In the genomic region with DNA sequence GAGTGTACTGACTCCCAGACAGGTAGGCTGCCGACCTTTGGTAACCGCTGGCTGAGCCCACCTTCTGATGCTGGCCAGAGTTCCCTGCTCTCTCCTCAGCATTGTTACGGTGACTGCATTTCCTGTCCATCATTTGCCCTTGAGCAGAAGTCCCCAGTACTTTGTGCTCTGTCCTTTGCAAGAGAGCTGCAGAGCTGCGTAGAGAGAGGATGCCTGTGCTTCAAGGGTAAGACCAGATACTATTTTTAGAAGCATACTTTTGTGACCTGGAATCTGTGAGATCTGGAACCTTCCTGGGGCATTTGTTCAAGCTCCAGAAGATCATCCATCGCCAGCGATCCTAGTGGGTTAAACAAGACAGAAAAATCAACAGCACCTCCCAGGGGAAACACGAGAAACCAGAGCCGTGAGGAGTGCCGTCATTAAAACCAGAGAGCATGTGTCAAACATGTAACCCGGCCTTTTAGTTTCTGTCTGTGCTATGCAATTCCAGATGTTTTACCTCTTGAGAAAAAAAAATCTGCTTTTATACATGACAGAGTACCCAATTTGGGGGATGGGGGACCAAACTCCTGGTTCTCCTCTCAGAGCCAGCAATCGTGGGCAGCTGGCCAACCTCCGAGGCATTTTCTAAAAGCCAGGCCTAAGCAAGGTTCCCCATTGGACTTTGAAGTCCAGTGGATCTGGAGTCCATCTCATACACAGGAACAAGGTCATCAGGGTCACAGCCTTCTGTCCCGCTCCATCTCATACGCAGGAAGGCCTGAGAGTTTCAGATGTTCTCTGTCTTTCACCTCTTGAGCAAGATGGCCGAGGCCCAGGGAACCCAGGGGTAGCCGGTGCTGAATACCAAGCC, we compare ENCODE assay signal across 12 mouse cellular contexts.
DNase-seq lines count a peak whose midpoint lies in the region; ATAC-seq and TF ChIP-seq lines count a peak whose summit lies in the region.
"Had no signal": no experiment of that assay in that cellular context is flagged by ENCODE, and none has a peak within 500 bp of the region (broad histone marks: within the 10 kb centered on the region; RNA-seq: fewer than 3 reads in every experiment).

No protein-coding gene starts in this region.

- ATAC-seq in heart, embryonic 11.5 days (replicated peaks; ENCODE audit: insufficient number of reproducible peaks, low FRiP score, low TSS enrichment), result no peak
- ATAC-seq in heart, postnatal 0 days (ENCODE audit: insufficient read depth, low read depth), result peak; percentile 80
- no peak for ATAC-seq in stomach, postnatal 0 days (ENCODE audit: low FRiP score, low TSS enrichment)
- ATAC-seq: forebrain, embryonic 16.5 days; liver, embryonic 12.5 days had no signal

- TF ChIP-seq CTCF in lung, adult 2 months (IDR thresholded peaks at IDR 0.05; ENCODE audit: insufficient read depth, low read length), result no peak
- TF ChIP-seq CTCF in heart, postnatal 0 days (IDR thresholded peaks at IDR 0.05; ENCODE audit: low read depth), result no peak
- 0 out of 2 replicates have a peak, but pooled peaks have one; percentile 11 for TF ChIP-seq CTCF in stomach, postnatal 0 days (IDR thresholded peaks at IDR 0.05; ENCODE audit: low read depth)

- no peak overlapping the region for H3K9ac ChIP-seq in heart, embryonic 11.5 days (ENCODE audit: low read depth, low read length)
- H3K9ac ChIP-seq in heart, postnatal 0 days (replicated peaks; ENCODE audit: low read depth, low read length), result no peak overlapping the region
- no peak overlapping the region for H3K9ac ChIP-seq in stomach, postnatal 0 days (ENCODE audit: low read length)
- H3K9ac ChIP-seq: liver, embryonic 12.5 days had no signal

- no peaks in the 10 kb centered on the region for H3K27me3 ChIP-seq in heart, embryonic 11.5 days (ENCODE audit: control insufficient read depth, insufficient read depth, low read length)
- H3K27me3 ChIP-seq in heart, postnatal 0 days (ENCODE audit: control insufficient read depth, insufficient read depth, low read length), result no peaks in the 10 kb centered on the region
- H3K27me3 ChIP-seq in stomach, postnatal 0 days (ENCODE audit: control insufficient read depth, insufficient read depth, low read length), result no peaks in the 10 kb centered on the region
- H3K27me3 ChIP-seq: CH12.LX had no signal

- intact Hi-C loops in left cerebral cortex, postnatal 36 days (cut with DNase I), result no loop called here

- no peaks in the 10 kb centered on the region for H3K9me3 ChIP-seq in heart, embryonic 11.5 days (replicated peaks; ENCODE audit: control insufficient read depth, low read length)
- no peaks in the 10 kb centered on the region for H3K9me3 ChIP-seq in heart, postnatal 0 days (replicated peaks; ENCODE audit: control insufficient read depth, low read length)
- H3K9me3 ChIP-seq in stomach, postnatal 0 days (ENCODE audit: control insufficient read depth, low read length), result no peaks in the 10 kb centered on the region
- H3K9me3 ChIP-seq: liver, embryonic 12.5 days; midbrain, embryonic 10.5 days had no signal

- 51% methylated on average over 16 of the region's 16 CpGs for WGBS in heart, embryonic 11.5 days (ENCODE audit: insufficient replicate concordance)
- 57% methylated on average over 16 of the region's 16 CpGs for WGBS in lung, adult 2 months
- WGBS in heart, postnatal 0 days, result 39% methylated on average over 16 of the region's 16 CpGs
- WGBS in stomach, postnatal 0 days, result 65% methylated on average over 16 of the region's 16 CpGs

- peaks cover 12% of the 10 kb centered on the region for H3K4me1 ChIP-seq in heart, embryonic 11.5 days (ENCODE audit: control insufficient read depth, insufficient read depth, low read length)
- no peaks in the 10 kb centered on the region for H3K4me1 ChIP-seq in lung, adult 2 months (ENCODE audit: control insufficient read depth, insufficient read depth, low read length)
- H3K4me1 ChIP-seq in heart, postnatal 0 days (ENCODE audit: control insufficient read depth, insufficient read depth), result peaks cover 14% of the 10 kb centered on the region; the same call in 1 of the 2 replicates
- no peaks in the 10 kb centered on the region for H3K4me1 ChIP-seq in stomach, postnatal 0 days (replicated peaks; ENCODE audit: control insufficient read depth, insufficient read depth)
- H3K4me1 ChIP-seq: liver, embryonic 12.5 days had no signal

- no peak overlapping the region for H3K4me3 ChIP-seq in heart, embryonic 11.5 days (ENCODE audit: low read depth, low read length)
- no peak overlapping the region for H3K4me3 ChIP-seq in lung, adult 2 months (replicated peaks; ENCODE audit: extremely low read depth, low read depth, low read length)
- H3K4me3 ChIP-seq in heart, postnatal 0 days (ENCODE audit: low read depth, low read length), result no peak overlapping the region
- no peak overlapping the region for H3K4me3 ChIP-seq in stomach, postnatal 0 days (ENCODE audit: low read depth, low read length)
- H3K4me3 ChIP-seq: liver, embryonic 12.5 days; midbrain, embryonic 10.5 days had no signal

- no peak for TF ChIP-seq POLR2A in lung, adult 2 months (IDR thresholded peaks at IDR 0.05; ENCODE audit: borderline replicate concordance, extremely low read depth, low read depth, low read length)

- TF ChIP-seq EP300 in heart, postnatal 0 days (IDR thresholded peaks at IDR 0.05; ENCODE audit: low read depth), result no peak
- TF ChIP-seq EP300 in stomach, postnatal 0 days (optimal IDR thresholded peaks at IDR 0.05), result no peak

- H3K4me2 ChIP-seq in heart, embryonic 11.5 days, result no peak overlapping the region
- H3K4me2 ChIP-seq in heart, postnatal 0 days (ENCODE audit: low read depth, low read length), result no peak overlapping the region
- no peak overlapping the region for H3K4me2 ChIP-seq in stomach, postnatal 0 days (replicated peaks; ENCODE audit: low read depth)
- H3K4me2 ChIP-seq: liver, embryonic 12.5 days had no signal

- peak; percentile 16 for DNase-seq in heart, adult 8-10 months (ENCODE audit: low spot score)
- DNase-seq in lung, adult 18-20 months, result peak; percentile 35 to 54
- DNase-seq in lung, adult 2 months, result no peak
- peak; percentile 58 for DNase-seq in heart, postnatal 0 days (ENCODE audit: low spot score)
- no peak for DNase-seq in stomach, postnatal 0 days (ENCODE audit: low spot score)
- DNase-seq in left cerebral cortex, postnatal 36 days (ENCODE audit: low spot score in 2 of 2), result no peak
- DNase-seq in layer of hippocampus, adult 9-10 months (ENCODE audit: low spot score), result no peak

- H3K27ac ChIP-seq in heart, embryonic 11.5 days (ENCODE audit: low read depth, low read length), result no peak overlapping the region
- H3K27ac ChIP-seq in heart, postnatal 0 days (ENCODE audit: low read depth), result peak overlapping the region; percentile 28
- H3K27ac ChIP-seq in stomach, postnatal 0 days (replicated peaks), result no peak overlapping the region
- H3K27ac ChIP-seq: liver, embryonic 12.5 days; midbrain, embryonic 10.5 days had no signal

- H3K36me3 ChIP-seq in heart, embryonic 11.5 days (ENCODE audit: control insufficient read depth, insufficient read depth, low read length), result no peaks in the 10 kb centered on the region
- no peaks in the 10 kb centered on the region for H3K36me3 ChIP-seq in heart, postnatal 0 days (replicated peaks; ENCODE audit: control insufficient read depth, insufficient read depth, low read length)
- H3K36me3 ChIP-seq in stomach, postnatal 0 days (ENCODE audit: control insufficient read depth, insufficient read depth, low read length), result no peaks in the 10 kb centered on the region
- H3K36me3 ChIP-seq: liver, embryonic 12.5 days; midbrain, embryonic 10.5 days had no signal

Comparison
In these comparisons a context has a peak if more than half of its experiments do, and no peak if none do; other contexts are left out.
1. DNase-seq: peak in heart, adult 8-10 months (single experiment), lung, adult 18-20 months (2 of 2) and heart, postnatal 0 days (single experiment); none in lung, adult 2 months (single experiment), stomach, postnatal 0 days (single experiment), left cerebral cortex, postnatal 36 days (0 of 2) and layer of hippocampus, adult 9-10 months (single experiment).